Mouse (Mus musculus) CH12F3 (cell line): ENCODE results near the gene Ndufv3.
"Not testable (repeated sequence)": the region's sequence is repeated elsewhere in the genome, so short reads cannot be mapped to it uniquely, and the experiment has no call there.

Experiments
- in situ Hi-C: fragments of 300-500 bp; cut with MboI; formaldehyde crosslinking; loops from 2 replicates; pipeline ENCODE4 v1.14.3; 2020; ENCODE audit warnings: low sequenced_read_pairs

Gene Ndufv3

DNA sequence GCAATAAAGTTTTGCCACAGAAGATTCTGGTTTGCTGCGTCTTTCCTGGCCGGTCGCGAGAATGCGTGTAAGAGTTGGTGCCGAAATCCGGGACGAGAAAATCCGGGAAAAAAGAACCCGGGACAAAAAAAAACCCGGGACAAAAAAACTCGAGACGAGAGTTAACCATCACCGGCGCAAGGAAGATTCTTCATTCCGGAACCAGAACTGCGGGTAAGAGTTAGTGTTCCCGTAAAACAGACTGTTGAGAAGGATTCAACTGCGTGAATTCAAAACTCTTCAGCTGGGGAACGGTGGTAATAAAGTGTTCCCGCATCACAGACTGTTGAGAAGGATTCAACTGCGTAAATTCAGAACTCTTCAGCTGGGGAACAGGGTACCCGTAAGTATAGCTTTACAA, 32.7 kb downstream of the Ndufv3 start:
- in situ Hi-C loops = not testable (repeated sequence)

GRCm38 (mm10) chr17:31556253-31556652, 36.3 kb downstream of the Ndufv3 start:
- in situ Hi-C loops = no loop called here

DNA sequence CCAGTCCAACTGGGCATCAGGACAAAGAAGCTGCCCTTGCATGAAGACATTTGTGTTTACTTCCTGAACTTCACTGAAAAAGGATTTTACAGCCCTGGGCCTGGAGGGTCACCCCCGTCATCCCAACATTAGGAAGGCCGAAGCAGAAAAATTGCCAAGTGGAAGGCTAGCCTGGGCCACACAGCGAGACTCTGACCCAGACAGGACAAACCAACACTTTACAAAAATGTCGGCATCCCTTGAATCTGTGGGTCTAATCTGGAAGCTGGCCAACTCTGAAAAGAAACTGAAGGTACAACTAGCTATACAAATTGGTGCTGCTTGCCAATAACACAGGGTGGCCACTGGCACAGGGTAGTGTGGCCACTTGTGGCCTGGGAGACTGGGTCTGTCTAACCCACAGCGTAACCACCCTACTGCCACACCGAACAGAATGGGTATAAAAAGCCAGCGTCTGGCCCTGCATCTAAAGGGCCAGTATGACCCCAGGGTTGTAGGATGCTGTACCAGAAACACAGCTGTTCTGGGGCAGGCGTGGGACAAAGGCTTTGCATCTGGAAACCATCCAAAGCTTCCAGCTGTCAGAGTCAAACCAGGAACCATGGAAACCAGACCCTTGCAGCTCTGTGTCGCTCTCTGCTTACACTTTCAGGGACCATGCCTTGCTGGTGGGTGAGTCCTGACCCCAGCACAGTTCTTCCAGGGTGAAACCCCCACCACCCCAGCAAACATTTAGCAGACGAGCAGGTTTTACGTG, 37.4 kb downstream of the Ndufv3 start:
- in situ Hi-C loops = no loop called here

GRCm38 (mm10) chr17:31557947-31558542, 38.1 kb downstream of the Ndufv3 start:
- in situ Hi-C loops = no loop called here

DNA sequence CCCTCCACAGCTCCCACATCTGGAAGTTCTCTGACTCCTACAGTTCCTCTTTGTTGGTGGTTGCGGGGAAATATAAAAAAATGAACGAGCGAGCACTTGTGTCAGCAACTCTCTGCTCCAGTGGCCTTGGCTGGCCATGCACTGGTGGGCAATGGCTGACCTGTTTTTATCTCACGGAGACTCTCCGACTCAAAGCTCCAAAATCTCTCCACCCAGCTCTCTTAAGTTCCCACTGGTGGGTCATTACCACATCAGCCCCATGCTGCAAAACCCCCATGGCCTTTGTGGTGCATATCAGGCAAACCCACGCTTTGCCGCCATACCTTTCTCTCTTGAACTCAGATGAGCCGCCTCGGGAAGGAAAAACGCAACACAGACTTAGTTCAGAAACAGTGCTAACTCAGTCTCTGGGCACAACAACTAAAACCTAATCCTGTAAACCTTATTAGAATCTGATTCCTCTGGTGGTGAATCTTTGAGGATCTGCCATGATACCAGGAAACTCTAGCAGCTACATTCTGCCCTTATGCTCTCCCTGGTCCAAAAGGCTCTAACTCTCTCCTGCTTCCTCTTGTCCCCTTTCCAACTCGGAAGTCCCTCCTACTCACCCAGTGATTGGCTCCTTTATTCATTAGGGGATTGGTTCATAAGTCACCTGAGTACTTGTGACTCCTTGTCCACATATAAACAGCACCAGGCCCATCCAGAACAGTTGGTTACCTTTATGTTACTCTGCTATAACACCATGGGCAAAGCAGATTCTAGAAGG, 39.3 kb downstream of the Ndufv3 start:
- in situ Hi-C loops = no loop called here

GRCm38 (mm10) chr17:31563632-31564014, 43.7 kb downstream of the Ndufv3 start:
- in situ Hi-C loops = no loop called here

- in situ Hi-C loops = no loop called here
These were observed 44.3 kb downstream of the Ndufv3 start, which contains the start of gene Pknox1 for GRCm38 (mm10) chr17:31564015-31564857. Gene Pknox1 (plus strand): TSS chr17:31564734.

- in situ Hi-C loops = no loop called here
These were observed 44.9 kb downstream of the Ndufv3 start for GRCm38 (mm10) chr17:31564858-31565140.

DNA sequence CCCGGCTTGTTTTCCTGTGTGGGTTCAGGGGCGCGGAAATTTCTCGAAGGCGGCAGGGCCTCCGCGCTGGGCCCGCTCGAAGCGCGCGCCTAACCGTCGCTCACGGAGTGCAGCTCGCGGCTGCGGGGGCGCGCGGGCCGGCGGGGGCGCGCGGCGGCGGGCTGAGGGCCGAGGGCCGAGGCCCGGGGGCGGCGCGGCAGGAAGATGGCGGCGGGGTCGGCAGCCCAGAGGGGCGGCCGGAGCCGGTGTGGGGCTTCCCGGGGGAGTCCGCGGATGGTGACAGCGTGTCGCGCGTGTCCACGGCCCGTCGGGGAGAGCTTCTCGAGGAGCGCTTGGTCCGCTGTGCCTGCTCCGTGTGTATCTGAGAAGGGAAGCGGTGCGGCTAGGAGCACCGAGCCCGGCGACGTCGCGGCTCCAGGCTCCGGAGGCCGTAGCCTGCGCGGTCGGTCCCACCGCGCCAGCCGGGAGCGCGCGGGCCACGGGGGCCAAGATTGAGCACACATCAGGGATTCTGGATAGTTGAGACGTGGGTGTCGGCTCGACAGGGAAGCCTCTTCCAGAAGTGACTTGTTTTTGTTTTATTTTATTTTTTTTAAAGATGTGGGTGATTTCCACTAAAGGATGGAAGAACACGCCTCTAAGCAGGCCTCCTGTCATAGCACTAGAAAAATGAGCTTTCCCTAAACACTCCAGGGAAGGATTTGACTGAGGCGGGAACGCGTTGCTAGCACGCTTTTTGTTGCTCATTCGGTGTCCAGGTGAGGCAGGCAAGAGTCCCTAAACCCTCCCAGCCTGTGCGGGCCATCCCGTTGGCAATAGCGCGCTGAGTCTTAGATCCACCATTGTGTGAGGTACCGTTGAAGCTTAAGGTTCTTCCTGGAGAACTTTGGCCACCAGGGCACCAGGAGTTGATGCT, 45.5 kb downstream of the Ndufv3 start:
- in situ Hi-C loops = no loop called here

- in situ Hi-C loops = no loop called here
These were observed 46.4 kb downstream of the Ndufv3 start for GRCm38 (mm10) chr17:31566276-31566675.

- in situ Hi-C loops = no loop called here
These were observed 49.8 kb downstream of the Ndufv3 start for GRCm38 (mm10) chr17:31569756-31570155.

DNA sequence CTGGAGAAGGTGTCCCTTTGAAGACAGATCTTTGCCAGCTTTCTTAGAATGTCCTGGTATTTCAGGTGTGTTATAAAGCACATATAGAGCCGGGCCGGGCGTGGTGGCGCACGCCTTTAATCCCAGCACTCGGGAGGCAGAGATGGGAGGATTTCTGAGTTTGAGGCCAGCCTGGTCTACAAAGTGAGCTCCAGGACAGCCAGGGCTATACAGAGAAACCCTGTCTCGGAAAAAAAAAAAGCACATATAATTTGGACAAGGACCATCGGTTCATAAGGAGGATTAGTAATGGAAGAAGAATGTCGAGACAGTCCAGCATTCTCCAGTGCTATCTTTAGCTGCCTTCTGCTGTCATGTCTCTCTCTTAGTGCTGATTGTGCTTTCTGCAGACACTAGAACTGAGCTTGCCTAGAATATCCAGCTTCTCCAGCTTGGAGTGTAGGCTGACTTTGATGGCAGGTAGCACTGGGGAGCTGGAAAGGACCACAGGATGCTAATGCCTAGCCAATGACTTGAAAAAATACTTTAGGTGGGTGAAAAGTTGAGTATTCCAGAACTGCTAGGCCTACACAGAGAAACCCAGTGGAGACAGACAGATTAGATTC, 50.5 kb downstream of the Ndufv3 start:
- in situ Hi-C loops = no loop called here

DNA sequence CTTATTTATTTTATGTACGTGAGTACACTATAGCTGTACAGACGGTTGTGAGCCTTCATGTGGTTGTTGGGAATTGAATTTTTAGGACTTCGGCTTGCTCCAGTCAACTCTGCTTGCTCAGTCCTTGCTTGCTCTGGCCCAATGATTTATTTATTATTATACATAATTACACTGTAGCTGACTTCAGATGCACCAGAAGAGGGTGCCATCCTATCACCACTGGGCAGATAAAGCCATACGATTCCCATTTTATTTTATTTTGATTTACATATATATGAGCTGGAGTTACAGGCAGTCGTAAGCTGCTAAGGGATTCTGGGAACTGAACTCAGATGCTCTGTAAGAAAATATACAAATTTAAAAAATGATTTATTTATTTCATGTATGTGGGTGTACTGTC, 51.8 kb downstream of the Ndufv3 start:
- in situ Hi-C loops = no loop called here

- in situ Hi-C loops = no loop called here
These were observed 54.7 kb downstream of the Ndufv3 start for GRCm38 (mm10) chr17:31574662-31575061.

DNA sequence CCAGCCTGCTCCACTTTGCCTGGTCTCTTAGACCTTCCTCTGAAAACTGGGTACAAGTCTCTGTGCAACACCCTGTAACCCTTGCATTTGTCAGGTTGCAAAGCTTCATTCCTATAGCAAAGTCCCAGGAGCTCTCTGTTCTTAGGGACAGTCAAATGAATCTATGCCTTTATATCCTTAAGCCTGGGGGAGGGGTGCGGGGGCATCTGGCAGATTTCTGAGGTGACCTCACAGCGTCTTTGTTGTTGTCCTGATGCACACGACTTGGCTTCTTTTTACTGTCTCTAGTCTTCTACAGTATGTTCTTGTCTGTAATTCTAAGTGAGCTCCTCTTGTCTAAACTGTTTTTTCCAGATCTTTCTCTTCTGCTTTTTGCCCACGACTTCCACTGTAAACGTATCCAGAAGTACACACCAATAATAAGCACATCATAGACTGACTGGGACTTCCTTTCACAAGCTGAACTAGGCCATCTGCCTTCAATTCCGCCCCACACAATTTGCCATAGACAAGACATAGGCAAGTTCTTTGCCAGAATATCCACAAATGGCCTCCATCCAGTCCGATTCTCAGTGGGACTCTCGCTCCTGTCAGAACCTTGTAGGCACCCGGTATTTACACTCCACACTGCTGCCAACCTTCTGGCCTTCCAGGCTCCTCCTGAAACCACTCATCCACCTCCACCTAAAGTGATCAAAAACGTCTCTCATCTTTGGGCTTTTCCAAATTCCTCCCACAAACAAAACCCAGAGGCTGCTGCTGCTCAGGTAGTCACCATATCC, 56.7 kb downstream of the Ndufv3 start:
- in situ Hi-C loops = no loop called here

- in situ Hi-C loops = no loop called here
These were observed 60.4 kb downstream of the Ndufv3 start for GRCm38 (mm10) chr17:31580344-31580743.
